Mouse (Mus musculus) ovary, postnatal 10 days (tissue): Measurements from ENCODE around the gene Pde4d.

ENCODE experiments used
- DNase-seq: peaks from one replicate; pipeline ENCODE4 v3.0.0; 2022; ENCODE audit warnings: low spot score

The Pde4d gene

DNA sequence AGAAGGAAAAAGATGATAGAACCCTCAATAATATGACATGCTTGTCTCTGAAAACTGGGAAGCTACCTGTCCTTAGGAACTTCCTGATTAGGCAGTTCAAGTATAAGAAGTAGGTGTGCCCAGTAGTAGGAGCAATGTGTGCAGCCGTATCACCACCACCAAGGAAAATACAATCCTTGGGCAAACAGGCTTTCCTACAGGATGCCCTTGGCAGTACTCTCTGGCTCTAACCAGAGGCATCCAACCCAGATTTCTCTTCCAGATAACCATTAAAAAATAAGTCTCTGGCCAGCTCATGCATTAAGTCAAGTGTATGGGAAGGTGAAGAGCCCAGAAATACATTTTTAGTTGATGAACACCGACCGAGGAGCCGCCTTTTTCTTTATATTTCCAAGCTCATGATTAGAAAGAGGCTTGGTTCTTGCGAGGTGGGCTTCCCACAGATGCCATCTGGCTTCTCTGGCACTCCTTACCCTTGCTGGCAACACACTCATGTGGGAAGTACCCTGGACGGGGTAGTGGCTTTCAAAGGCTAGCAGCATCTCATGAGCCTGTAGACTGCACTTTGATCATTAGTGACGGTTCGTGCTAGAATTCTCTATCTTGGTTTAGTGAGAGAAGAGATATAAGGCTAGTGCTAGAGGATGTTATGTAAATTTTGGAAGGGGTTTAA is 375.0 kb downstream of the Pde4d start:
- DNase-seq: no peak

- no peak for DNase-seq
Observed at GRCm38 (mm10) chr13:108825501-108825900, 375.8 kb downstream of the Pde4d start.

DNA sequence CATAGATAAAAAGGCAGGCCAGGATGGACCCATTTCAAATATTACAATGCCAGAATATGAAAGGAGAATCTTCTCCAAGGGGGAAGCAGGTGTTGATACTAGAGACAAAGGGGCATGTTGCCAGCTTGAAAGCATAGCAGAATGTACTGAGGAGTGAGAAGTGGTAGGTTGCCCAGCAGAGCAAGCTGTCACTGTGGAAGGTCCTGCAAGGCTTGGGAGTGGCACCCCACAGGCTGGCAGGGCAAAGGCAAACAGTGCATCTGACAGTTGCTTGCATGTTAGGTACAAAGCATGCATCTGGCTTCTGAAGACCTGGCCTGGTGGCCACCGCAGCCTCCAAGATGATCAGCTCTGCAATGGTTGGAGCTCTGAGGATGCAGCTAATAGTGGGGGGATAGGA is 384.4 kb downstream of the Pde4d start:
- DNase-seq: no peak

DNA sequence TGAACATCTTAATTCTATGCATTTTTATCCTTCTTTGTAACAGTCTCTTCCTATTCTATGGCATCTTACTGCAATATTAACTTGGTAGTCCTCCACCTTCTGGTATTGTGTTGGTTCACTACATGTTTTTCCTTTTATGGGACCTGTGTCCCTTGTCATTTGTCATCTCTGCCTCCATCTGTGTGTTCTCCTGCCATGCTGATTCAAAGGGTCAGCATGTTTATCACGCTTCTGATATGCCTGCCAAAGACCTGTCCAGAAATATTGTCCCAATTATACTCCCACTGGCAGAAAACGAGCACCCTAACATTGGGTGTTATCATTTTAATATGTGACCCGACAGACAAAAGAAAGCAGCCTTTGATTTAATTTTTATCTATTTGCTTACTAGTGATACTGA is 386.6 kb downstream of the Pde4d start:
- no peak for DNase-seq

GRCm38 (mm10) chr13:108839142-108839541 is 389.4 kb downstream of the Pde4d start:
- DNase-seq: no peak

DNA sequence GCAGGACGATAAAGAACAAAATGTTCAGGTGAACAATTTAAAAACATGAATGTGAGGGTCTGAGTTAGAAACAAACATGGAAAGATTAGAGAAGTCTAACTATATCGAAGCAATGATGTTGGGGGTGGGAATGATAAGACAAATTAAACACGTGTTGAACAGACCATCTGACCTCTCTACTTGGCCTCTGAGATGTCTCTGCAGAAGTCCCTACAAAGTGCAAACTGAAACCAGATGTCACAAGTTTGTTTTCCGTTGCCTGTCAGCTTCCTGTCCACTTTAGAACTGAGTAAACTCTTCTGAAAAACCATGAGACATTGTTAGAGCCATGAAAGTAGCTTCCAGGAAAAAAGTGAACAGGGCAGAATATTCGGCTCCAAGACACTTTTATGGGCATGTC is 404.3 kb downstream of the Pde4d start:
- DNase-seq: no peak

- no peak for DNase-seq
Observed at GRCm38 (mm10) chr13:108856776-108857435, 407.2 kb downstream of the Pde4d start.

GRCm38 (mm10) chr13:108859336-108859735 is 409.6 kb downstream of the Pde4d start:
- DNase-seq: no peak

DNA sequence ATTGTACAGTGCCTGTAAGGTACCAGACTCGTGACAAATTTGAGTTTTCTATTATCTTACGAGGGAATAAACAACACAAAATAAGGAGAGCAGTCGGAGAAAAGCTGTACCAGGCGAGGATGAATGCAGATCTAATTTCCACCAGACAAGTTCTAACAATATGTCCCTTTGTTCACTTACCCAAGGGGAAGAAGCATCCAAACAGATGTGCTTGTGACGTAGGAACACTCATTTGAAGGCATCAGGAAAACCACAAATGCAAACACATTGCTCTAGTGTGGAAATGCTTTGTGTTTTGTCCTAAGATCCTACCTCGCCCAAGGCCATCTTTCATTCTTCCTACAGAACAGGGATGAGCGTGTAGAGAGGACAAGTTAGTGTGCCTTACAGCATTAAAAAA is 411.0 kb downstream of the Pde4d start:
- DNase-seq: no peak

DNA sequence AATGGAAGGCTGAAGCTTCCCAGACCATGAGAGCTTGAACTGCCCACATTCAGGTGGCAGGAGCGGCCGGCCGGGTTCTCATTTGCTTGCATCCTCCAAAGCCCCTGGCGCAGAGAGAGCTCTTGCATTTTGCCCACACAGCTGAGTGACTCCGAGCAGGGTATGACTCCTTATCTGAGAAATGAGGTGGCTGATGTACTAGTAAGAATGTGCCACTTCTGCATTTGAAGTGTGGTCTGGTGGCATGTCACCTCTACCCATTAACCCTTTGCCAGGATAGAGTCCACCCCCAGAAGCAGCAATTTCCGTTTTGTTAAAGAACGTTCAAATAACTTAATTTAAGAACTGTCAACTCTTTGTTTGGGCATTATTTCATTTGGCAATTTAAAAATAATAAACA is 412.0 kb downstream of the Pde4d start:
- DNase-seq: no peak

- DNase-seq: no peak
Observed at GRCm38 (mm10) chr13:108862173-108862572, 412.4 kb downstream of the Pde4d start.

GRCm38 (mm10) chr13:108900160-108900559 is 450.4 kb downstream of the Pde4d start:
- DNase-seq: no peak

DNA sequence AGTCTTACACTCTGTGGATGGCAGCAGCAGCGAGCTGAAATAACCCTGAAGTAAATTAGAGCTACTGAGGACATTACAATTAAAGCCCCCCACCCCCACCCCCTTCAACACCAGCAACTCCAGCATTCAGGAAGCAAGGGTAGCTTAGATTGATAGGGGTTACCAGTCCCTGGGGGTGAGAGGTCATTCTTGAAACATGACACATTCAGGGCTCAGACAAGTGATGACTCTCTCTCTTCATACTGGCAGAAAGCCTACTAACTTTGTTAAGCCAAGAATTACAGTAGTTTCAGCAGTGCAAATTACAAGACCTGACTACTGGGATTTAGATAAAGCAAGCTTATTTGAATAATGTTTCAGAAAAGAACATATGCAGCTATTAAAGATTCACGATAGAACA is 455.4 kb downstream of the Pde4d start:
- no peak for DNase-seq

GRCm38 (mm10) chr13:108909193-108909592 is 459.4 kb downstream of the Pde4d start:
- DNase-seq: no peak

DNA sequence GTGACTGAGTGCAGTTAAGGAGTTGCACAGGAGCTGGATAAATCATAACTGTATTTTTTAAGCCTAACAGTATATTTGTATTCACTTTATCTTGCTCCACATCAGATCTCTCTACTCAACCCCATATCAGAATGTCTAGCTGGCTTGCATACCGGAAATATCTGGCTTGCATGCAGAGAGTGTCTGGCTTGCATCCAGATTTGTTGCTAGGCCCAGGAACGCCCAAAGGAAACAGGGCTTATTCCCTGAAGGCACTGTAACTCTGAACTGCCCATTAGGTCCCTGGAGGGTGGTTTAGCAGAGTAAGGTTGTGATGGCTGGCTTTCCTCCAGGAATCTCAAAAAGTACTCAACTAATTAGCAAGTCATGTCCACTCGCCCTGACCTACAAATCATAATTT is 464.9 kb downstream of the Pde4d start:
- no peak for DNase-seq

GRCm38 (mm10) chr13:108921146-108921545 is 471.4 kb downstream of the Pde4d start:
- DNase-seq: no peak

DNA sequence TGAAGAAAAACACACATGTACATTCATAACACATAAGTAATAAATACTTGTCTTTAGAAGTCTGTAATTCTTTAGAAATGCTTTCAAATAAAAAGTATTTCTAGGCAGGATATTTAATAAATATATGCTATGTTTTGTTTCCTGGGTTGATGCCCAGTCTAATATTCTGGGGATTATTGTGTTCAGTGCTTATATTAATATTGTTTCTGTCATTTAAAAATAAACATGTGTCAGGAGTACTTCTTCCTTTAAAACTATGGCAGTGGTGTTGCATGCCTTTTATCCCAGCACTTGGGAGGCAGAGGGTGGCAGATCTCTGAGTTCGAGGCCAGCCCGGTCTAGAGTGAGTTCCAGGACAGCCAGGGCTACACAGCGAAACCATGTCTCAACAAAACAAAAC is 485.1 kb downstream of the Pde4d start:
- no peak for DNase-seq

DNA sequence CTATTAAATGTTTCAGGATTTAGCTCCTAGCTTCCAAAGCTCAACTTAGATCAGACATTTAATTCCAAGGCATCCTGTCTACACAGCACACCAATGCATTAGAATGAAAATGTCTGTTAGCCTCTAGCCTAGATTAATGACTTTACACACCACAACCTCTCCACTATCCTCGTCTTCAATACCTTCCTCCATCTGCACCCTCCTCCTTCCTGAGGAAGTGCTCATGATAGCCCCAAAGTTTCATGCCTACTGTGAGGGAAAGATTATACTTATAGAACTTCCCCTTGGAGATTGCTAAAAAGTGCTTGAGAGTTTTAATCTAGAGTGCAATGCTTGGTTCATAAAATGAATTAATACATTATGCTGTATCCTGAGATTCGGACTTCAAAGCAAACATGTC is 487.5 kb downstream of the Pde4d start:
- no peak for DNase-seq

DNA sequence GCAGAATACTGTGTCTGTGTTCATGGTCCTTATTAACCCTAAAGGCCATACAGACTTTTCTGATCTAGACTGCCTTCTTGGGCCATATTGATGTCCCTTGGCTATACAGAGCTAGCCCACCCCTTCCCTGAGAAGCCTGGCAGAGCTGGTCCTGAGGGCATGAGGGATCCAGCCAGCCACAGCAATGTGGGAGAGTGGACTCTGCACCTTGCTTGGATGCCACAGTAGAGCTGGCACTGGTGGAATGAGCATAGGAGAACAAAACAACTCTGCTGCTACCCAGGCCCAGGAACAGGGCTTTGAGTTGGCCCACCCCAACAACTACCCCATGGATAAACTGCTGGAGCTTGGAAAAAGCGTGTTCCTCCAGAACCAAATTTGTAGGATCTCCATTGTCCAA is 503.2 kb downstream of the Pde4d start:
- no peak for DNase-seq

DNA sequence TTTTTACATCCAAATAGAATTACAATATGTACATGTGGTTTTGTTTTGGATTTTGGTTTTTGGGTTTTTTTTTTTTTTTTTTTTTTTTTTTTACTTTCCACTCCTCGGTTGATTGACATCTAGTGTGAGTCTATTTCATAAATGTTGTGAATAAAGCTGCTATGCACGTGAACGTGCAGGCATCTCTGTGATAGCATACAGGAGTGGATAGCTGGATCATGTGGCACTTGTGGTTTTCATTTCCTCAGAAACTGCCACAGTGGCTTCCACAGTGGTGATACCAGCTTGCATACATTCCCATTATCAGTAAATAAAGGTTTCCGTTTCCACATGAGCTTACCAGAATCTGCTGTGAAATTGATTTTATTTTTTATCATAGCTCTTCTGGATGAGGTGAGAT is 506.3 kb downstream of the Pde4d start:
- DNase-seq: no peak

DNA sequence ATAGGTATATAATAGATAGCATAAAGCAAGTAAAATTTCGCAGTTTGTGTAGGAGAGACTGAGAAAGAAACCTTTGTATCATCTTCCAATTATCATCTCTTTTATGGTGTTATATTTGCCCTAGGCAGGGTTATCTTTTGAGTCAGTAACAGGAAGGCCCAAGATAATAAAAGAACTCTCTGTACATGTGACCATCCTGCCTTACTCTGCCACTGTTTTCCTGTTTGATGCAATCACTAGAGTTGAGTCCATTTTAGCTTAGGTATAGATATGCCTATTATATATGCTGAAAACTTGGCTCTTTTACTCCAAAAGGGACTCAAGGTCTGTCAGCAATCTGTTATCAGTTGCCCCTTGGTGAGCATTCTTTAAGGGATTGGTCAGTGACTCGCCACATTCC is 514.3 kb downstream of the Pde4d start:
- no peak for DNase-seq

- DNase-seq: no peak
Observed at GRCm38 (mm10) chr13:108981144-108981543, 531.4 kb downstream of the Pde4d start.

- DNase-seq: no peak
Observed at GRCm38 (mm10) chr13:108998739-108999138, 549.0 kb downstream of the Pde4d start.

DNA sequence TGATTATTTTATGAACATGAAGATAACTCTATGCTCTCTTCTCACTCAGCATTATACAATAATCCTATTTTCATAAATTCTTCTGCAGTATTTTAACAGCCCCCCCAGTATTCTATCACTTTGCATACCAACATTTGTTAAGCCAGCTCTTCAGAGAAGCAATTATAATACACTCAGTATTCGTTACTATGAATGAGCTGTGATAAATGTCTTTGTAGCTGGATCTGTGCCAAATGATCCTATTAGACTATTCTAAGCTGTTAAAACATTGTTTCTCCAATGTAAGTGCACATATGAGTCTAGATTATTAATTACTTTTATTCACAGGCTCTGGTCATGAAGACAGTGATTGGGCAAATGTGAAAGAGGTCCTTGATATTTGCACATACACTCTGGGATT is 575.0 kb downstream of the Pde4d start:
- DNase-seq: no peak
